Mouse (Mus musculus) limb, embryonic 15.5 days (tissue): Measurements from ENCODE around the gene Zfp575. TPM values are rescaled to one million over a fixed set of nuclear protein-coding genes. Genes with fewer than 3 reads are reported as not detected.
A peak's percentile ranks its signal among the peaks of the same experiment; 100 is the strongest.

Source experiments
- ATAC-seq: fragments of 200-750 bp; cut with Nextera tagmentation; 2 replicates; pipeline ENCODE4 v1.8.0; 2017; ENCODE audit warnings: low read depth, moderate TSS enrichment; ENCODE audit not compliant: insufficient number of reproducible peaks, low FRiP score, low TSS enrichment
- H3K27ac ChIP-seq: fragments of 300-500 bp; sonication (generic); 2 replicates; pipeline ENCODE4 v1.5.1; 2015; ENCODE audit warnings: moderate library complexity, mild to moderate bottlenecking, inconsistent platforms
- H3K27me3 ChIP-seq: fragments of 300-500 bp; sonication (generic); 2 replicates; pipeline ENCODE4 v1.6.1; 2015; ENCODE audit warnings: inconsistent platforms
- H3K36me3 ChIP-seq: fragments of 300-500 bp; sonication (generic); 2 replicates; pipeline ENCODE4 v1.6.1; 2015; ENCODE audit warnings: inconsistent platforms
- H3K4me1 ChIP-seq: fragments of 300-500 bp; sonication (generic); 2 replicates; pipeline ENCODE4 v1.6.1; 2015; ENCODE audit warnings: inconsistent platforms
- H3K4me2 ChIP-seq: fragments of 300-500 bp; sonication (generic); 2 replicates; pipeline ENCODE4 v1.6.1; 2015; ENCODE audit warnings: mild to moderate bottlenecking, inconsistent platforms
- H3K4me3 ChIP-seq: fragments of 300-500 bp; sonication (generic); 2 replicates; pipeline ENCODE4 v1.5.1; 2015; ENCODE audit warnings: mild to moderate bottlenecking, inconsistent platforms
- H3K9ac ChIP-seq: fragments of 300-500 bp; sonication (generic); 2 replicates; pipeline ENCODE4 v1.6.1; 2015; ENCODE audit warnings: inconsistent platforms
- H3K9me3 ChIP-seq: fragments of 300-500 bp; sonication (generic); 2 replicates; pipeline ENCODE4 v1.6.1; 2016; ENCODE audit warnings: inconsistent platforms
- WGBS: fragments of 180-500 bp; shearing (Covaris S2); methylation state at CpG from one replicate; pipeline ENCODE4 v1.1.7; 2015; 5-methylcytosine and 5-hydroxymethylcytosine counted together
- polyA plus RNA-seq: library from polyadenylated mRNA; unstranded; fragments of >200 nt; fragmentation: Nextera tagmentation; extraction: Ambion mirVana; gene quantifications from 2 replicates; pipeline ENCODE4 v1.2.1, GENCODE M21; 2015

The Zfp575 gene
- polyA plus RNA-seq, 1 experiment from 2014 or later = 6.4 TPM

GRCm38 (mm10) chr7:24599211-24600067 lies 12.0 kb upstream of the Zfp575 start:
- no peak overlapping the region for H3K27ac ChIP-seq
- no peak overlapping the region for H3K9ac ChIP-seq
- ATAC-seq = no peak
- H3K4me2 ChIP-seq = no peak overlapping the region
- 69% methylated on average over 15 of the region's 15 CpGs for WGBS
- no peak overlapping the region for H3K4me3 ChIP-seq
- H3K9me3 ChIP-seq = no peaks in the 10 kb centered on the region
- 0 out of 2 replicates have a peak, but pooled peaks cover 4% of the 10 kb centered on the region for H3K36me3 ChIP-seq
- no peaks in the 10 kb centered on the region for H3K27me3 ChIP-seq
- H3K4me1 ChIP-seq = peaks cover 8% of the 10 kb centered on the region

- Histone ChIP-seq H3K9me3 (no peaks in the 10 kb centered on the region), H3K4me1 (peaks cover 13% of the 10 kb centered on the region), H3K9ac (no peak overlapping the region), H3K27me3 (no peaks in the 10 kb centered on the region), H3K27ac (no peak overlapping the region), H3K4me3 (no peak overlapping the region), H3K36me3 (0 out of 2 replicates have a peak, but pooled peaks cover 4% of the 10 kb centered on the region), H3K4me2 (no peak overlapping the region)
- ATAC-seq = no peak
- 64% methylated on average over 4 of the region's 4 CpGs for WGBS
Observed at GRCm38 (mm10) chr7:24598121-24598520, 10.7 kb upstream of the Zfp575 start.

GRCm38 (mm10) chr7:24595464-24595863 lies 8.0 kb upstream of the Zfp575 start:
- 80% methylated on average over 2 of the region's 2 CpGs for WGBS
- Histone ChIP-seq H3K4me2 (no peak overlapping the region), H3K27ac (no peak overlapping the region), H3K36me3 (0 out of 2 replicates have a peak, but pooled peaks cover 4% of the 10 kb centered on the region), H3K4me1 (peaks cover 13% of the 10 kb centered on the region), H3K9ac (no peak overlapping the region), H3K27me3 (no peaks in the 10 kb centered on the region), H3K9me3 (no peaks in the 10 kb centered on the region), H3K4me3 (no peak overlapping the region)
- ATAC-seq = no peak

- ATAC-seq = 0 out of 2 replicates have a peak, but pooled peaks have one; percentile 5
- Histone ChIP-seq H3K4me2 (peak overlapping the region; percentile 77), H3K36me3 (no peaks in the 10 kb centered on the region), H3K9me3 (no peaks in the 10 kb centered on the region), H3K4me1 (peaks cover 9% of the 10 kb centered on the region), H3K9ac (peak overlapping the region; percentile 78), H3K27me3 (no peaks in the 10 kb centered on the region), H3K4me3 (peak overlapping the region; percentile 73), H3K27ac (no peak overlapping the region)
- 3% methylated on average over 13 of the region's 13 CpGs for WGBS
Observed at GRCm38 (mm10) chr7:24594309-24594803, 6.9 kb upstream of the Zfp575 start.

GRCm38 (mm10) chr7:24593621-24594308 lies 6.3 kb upstream of the Zfp575 start:
- H3K27me3 ChIP-seq = no peaks in the 10 kb centered on the region
- no peak overlapping the region for H3K27ac ChIP-seq
- 3% methylated on average over 38 of the region's 39 CpGs for WGBS
- peak; percentile 80 for ATAC-seq
- H3K9ac ChIP-seq = peak overlapping the region; percentile 78
- peak overlapping the region; percentile 77 for H3K4me2 ChIP-seq
- H3K9me3 ChIP-seq = no peaks in the 10 kb centered on the region
- peak overlapping the region; percentile 73 for H3K4me3 ChIP-seq
- H3K36me3 ChIP-seq = no peaks in the 10 kb centered on the region
- peaks cover 9% of the 10 kb centered on the region for H3K4me1 ChIP-seq

- H3K4me3 ChIP-seq = no peak overlapping the region
- 73% methylated on average over 6 of the region's 6 CpGs for WGBS
- no peaks in the 10 kb centered on the region for H3K9me3 ChIP-seq
- no peak for ATAC-seq
- no peak overlapping the region for H3K27ac ChIP-seq
- H3K4me1 ChIP-seq = peaks cover 10% of the 10 kb centered on the region
- no peaks in the 10 kb centered on the region for H3K27me3 ChIP-seq
- no peaks in the 10 kb centered on the region for H3K36me3 ChIP-seq
- H3K9ac ChIP-seq = no peak overlapping the region
- H3K4me2 ChIP-seq = no peak overlapping the region
Observed at GRCm38 (mm10) chr7:24592781-24593180, 5.3 kb upstream of the Zfp575 start.

GRCm38 (mm10) chr7:24592163-24592562 lies 4.7 kb upstream of the Zfp575 start:
- H3K4me1 ChIP-seq = peaks cover 16% of the 10 kb centered on the region
- H3K4me2 ChIP-seq = no peak overlapping the region
- no peak for ATAC-seq
- no peaks in the 10 kb centered on the region for H3K27me3 ChIP-seq
- H3K9me3 ChIP-seq = no peaks in the 10 kb centered on the region
- no peak overlapping the region for H3K9ac ChIP-seq
- 53% methylated on average over 4 of the region's 4 CpGs for WGBS
- H3K27ac ChIP-seq = no peak overlapping the region
- H3K4me3 ChIP-seq = no peak overlapping the region
- H3K36me3 ChIP-seq = no peaks in the 10 kb centered on the region

GRCm38 (mm10) chr7:24591735-24592134 lies 4.3 kb upstream of the Zfp575 start:
- ATAC-seq = no peak
- Histone ChIP-seq H3K4me3 (no peak overlapping the region), H3K4me2 (no peak overlapping the region), H3K9me3 (no peaks in the 10 kb centered on the region), H3K27ac (no peak overlapping the region), H3K27me3 (peaks cover 3% of the 10 kb centered on the region; the same call in 1 of the 2 replicates), H3K9ac (no peak overlapping the region), H3K4me1 (peaks cover 21% of the 10 kb centered on the region), H3K36me3 (no peaks in the 10 kb centered on the region)
- WGBS = 61% methylated on average over 5 of the region's 5 CpGs

- Histone ChIP-seq H3K9ac (no peak overlapping the region), H3K27ac (no peak overlapping the region), H3K4me3 (no peak overlapping the region), H3K36me3 (no peaks in the 10 kb centered on the region), H3K4me1 (peaks cover 19% of the 10 kb centered on the region; the same call in 1 of the 2 replicates), H3K27me3 (peaks cover 26% of the 10 kb centered on the region), H3K9me3 (no peaks in the 10 kb centered on the region; the same call in 1 of the 2 replicates), H3K4me2 (no peak overlapping the region)
- WGBS = 59% methylated on average over 13 of the region's 13 CpGs
- no peak for ATAC-seq
Observed at GRCm38 (mm10) chr7:24588336-24588735, 895 bp upstream of the Zfp575 start.

- Histone ChIP-seq H3K4me1 (peaks cover 17% of the 10 kb centered on the region; the same call in 1 of the 2 replicates), H3K4me3 (peak overlapping the region; percentile 59), H3K36me3 (no peaks in the 10 kb centered on the region), H3K9me3 (no peaks in the 10 kb centered on the region; the same call in 1 of the 2 replicates), H3K4me2 (peak overlapping the region; percentile 86), H3K9ac (no peak overlapping the region), H3K27ac (peak overlapping the region; percentile 61; the same call in 1 of the 2 replicates), H3K27me3 (peaks cover 26% of the 10 kb centered on the region)
- WGBS = 6% methylated on average over 8 of the region's 8 CpGs
- ATAC-seq = peak; percentile 62
Observed at GRCm38 (mm10) chr7:24586828-24587227, 613 bp downstream of the Zfp575 start.

- no peak overlapping the region for H3K4me2 ChIP-seq
- 34% methylated on average over 16 of the region's 16 CpGs for WGBS
- H3K27me3 ChIP-seq = peaks cover 26% of the 10 kb centered on the region
- H3K9me3 ChIP-seq = no peaks in the 10 kb centered on the region; the same call in 1 of the 2 replicates
- peak overlapping the region; percentile 4; the same call in 1 of the 2 replicates for H3K4me3 ChIP-seq
- ATAC-seq = no peak
- peaks cover 17% of the 10 kb centered on the region; the same call in 1 of the 2 replicates for H3K4me1 ChIP-seq
- no peak overlapping the region for H3K9ac ChIP-seq
- no peak overlapping the region for H3K27ac ChIP-seq
- no peaks in the 10 kb centered on the region for H3K36me3 ChIP-seq
Observed at GRCm38 (mm10) chr7:24585995-24586394, 1.4 kb downstream of the Zfp575 start.
